Mouse (Mus musculus) mouse trophoblast stem cell (cell line): Measurements from ENCODE around the gene 5031439G07Rik.
"Not testable (repeated sequence)": the region's sequence is repeated elsewhere in the genome, so short reads cannot be mapped to it uniquely, and the experiment has no call there.

Experiments
- in situ Hi-C, 2 experiments: fragments of 300-500 bp; cut with MseI, MboI; formaldehyde crosslinking; loops; 2 replicates in 1 of 2; 3 replicates in 1 of 2; pipeline ENCODE4 v1.15.1; 2025

The 5031439G07Rik gene

GRCm38 (mm10) chr15:84987874-84988825 is at the start of gene 5031439G07Rik:
Gene 5031439G07Rik, minus strand, starts transcription at chr15:84988551.
- in situ Hi-C loops = no loop called here

GRCm38 (mm10) chr15:85037343-85037690 is 49.0 kb upstream of the 5031439G07Rik start:
- in situ Hi-C loops = no loop called here

DNA sequence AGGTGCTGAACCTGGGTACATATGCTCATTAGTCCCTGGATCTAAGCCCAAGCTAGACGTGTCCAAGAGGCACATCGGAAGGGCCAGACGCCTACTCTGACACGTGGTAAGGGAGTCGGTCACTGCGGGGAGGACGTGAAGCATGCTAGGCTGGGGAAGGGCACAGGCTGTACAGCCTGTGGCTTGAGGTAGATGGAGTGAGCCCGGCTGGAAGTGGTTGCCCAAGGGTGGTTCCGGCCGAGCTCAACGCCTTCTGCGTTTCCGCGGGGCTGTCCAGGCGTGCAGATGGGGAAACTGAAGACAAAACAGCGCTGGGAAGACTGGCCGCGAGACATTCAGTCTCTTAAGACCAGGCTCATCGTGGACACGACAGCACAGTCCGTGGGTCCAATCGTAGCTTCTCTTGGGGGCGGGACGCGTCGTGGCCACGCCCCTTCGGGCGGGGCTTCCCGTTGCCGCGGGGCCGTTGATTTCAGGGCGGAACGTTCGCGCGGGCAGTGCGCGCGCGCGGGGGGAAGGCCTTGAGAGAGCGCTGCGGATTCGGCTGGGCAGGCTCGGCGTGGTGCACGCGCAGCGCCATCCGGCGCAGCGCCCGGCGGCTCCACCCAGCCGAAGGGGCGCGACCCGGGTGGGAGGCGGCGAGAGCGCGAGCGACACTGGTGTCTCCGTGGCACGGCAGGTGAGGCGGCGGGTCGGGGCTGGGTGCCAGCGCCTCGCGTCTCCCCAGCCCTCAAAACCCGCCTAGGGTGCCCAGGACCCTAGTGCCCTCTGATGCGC is 48.4 kb upstream of the 5031439G07Rik start:
- in situ Hi-C loops = no loop called here

GRCm38 (mm10) chr15:85033916-85034315 is 45.6 kb upstream of the 5031439G07Rik start:
- in situ Hi-C loops = not testable (repeated sequence)

GRCm38 (mm10) chr15:85031866-85032265 is 43.5 kb upstream of the 5031439G07Rik start:
- in situ Hi-C loops = no loop called here

GRCm38 (mm10) chr15:85030643-85031042 is 42.3 kb upstream of the 5031439G07Rik start:
- in situ Hi-C loops = not testable (repeated sequence)

- in situ Hi-C loops = not testable (repeated sequence)
Observed at GRCm38 (mm10) chr15:85028648-85029047, 40.3 kb upstream of the 5031439G07Rik start, which contains the start of gene Fam118a. Gene Fam118a, plus strand, starts transcription at chr15:85028948.

DNA sequence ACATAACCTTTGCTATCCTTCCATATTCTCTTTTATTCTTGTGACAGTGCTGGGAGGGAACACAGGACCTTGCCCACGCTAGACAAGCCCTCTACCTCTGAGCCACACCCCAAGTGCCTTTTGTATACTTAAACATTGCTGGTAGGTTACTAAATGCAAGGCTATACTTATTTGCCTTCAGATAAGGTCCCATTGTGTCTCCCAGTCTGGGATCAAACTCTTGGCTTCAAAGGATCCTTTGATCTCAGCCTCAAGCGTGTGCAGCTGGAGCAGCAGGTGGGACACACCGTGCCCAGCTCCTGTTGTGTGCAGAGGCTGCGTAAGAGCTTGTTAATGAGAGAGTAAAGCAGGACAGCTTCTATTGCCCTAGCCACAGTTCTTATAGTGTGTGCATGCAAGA is 39.4 kb upstream of the 5031439G07Rik start:
- in situ Hi-C loops = no loop called here

- in situ Hi-C loops = no loop called here
Observed at GRCm38 (mm10) chr15:85026197-85026596, 37.8 kb upstream of the 5031439G07Rik start.

DNA sequence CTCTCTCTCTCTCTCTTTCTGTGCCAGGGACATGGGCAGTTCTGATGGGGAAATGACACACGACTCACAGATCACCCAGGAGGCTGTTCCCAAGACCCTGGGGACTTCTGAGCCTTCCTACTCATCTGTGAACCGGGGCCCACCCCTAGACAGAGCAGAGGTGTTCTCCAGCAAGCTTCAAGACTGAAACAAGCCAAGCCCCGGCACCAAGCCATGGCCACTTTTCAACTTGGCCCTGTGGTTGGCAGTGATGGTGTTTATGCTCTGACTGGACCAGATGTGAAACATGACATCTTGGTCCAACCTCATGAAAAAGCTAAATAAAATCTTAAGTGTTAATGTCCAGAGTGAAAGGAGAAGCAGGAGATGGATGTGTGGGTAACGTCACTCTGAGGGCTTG is 33.9 kb upstream of the 5031439G07Rik start:
- in situ Hi-C loops = no loop called here

GRCm38 (mm10) chr15:85016951-85017664 is 28.8 kb upstream of the 5031439G07Rik start, which contains the start of gene Upk3a:
Gene Upk3a, plus strand, starts transcription at chr15:85017141.
- in situ Hi-C loops = no loop called here

- in situ Hi-C loops = no loop called here
Observed at GRCm38 (mm10) chr15:85015771-85016170, 27.4 kb upstream of the 5031439G07Rik start.

DNA sequence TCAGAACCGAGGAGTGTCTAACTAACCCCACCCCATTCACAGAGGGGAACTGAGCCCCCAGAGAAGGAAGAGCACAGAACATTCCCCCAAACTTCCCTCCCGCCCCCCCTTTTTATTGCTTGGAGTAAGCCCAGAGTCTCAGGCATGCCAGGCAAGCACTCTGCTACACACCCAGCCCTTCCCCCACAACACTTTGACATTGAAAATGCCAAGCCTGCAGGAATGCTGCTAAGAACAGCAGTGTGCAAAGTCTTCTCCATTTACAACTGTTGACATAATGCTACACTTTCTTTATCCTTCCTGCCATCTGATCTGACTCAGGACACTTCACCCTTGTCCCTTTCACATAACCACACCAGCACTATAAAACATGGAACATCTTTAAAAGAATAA is 24.3 kb upstream of the 5031439G07Rik start:
- in situ Hi-C loops = no loop called here

DNA sequence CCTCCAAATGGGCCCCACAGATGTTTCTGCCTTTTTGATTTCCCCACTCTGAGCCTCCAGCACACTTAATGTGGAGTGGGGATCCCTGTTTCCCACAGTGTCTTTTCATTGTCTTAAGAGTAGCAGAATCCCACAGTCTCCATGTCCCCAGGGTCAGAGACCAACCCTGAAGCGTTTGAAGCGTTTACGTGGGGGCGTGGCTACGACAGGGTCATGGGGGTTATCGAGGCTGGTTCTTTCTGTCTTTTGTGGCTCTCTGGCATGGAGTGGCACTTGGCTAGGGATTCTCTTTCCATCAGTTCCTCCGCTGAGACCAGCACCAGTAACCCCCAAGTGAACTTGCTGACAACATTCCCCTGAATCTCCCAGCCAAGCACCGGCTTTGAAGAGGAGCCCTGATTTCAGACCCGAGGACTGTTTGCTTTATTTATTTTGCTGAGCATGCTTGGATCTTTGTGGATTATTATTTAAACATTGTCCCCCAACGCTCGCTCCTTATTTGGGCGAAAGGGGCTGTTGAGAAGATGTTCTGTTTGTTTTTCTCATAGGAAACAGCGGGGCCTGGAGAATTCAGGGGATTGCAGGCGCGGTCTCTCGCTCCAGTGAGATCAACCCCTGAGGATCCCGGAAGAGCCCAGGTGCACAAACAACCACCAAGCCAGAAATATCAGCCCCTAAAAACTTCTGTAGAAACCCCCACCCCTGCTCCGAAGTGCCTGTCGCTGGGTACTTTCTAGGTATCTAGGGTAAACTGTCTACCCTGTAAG is 23.7 kb upstream of the 5031439G07Rik start:
- in situ Hi-C loops = no loop called here

DNA sequence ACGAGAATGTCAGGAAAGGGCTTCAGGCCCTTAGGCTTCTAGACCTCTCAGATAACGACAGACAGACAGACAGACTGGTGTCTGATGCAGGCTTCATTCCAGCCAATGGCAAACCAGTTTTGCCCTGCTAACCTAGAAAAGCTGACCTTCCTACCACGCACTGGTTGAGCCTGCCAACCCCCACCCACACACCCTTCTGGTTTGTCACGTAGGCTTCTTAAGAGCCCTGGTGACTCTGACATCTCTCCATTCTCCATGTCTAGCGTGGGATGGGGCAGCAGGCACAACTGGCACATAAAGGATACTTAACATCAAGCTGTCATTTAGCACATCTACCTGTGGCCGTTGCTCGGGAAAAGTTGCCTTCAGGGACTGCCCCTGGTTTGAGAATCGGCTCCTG is 21.3 kb upstream of the 5031439G07Rik start:
- in situ Hi-C loops = no loop called here

DNA sequence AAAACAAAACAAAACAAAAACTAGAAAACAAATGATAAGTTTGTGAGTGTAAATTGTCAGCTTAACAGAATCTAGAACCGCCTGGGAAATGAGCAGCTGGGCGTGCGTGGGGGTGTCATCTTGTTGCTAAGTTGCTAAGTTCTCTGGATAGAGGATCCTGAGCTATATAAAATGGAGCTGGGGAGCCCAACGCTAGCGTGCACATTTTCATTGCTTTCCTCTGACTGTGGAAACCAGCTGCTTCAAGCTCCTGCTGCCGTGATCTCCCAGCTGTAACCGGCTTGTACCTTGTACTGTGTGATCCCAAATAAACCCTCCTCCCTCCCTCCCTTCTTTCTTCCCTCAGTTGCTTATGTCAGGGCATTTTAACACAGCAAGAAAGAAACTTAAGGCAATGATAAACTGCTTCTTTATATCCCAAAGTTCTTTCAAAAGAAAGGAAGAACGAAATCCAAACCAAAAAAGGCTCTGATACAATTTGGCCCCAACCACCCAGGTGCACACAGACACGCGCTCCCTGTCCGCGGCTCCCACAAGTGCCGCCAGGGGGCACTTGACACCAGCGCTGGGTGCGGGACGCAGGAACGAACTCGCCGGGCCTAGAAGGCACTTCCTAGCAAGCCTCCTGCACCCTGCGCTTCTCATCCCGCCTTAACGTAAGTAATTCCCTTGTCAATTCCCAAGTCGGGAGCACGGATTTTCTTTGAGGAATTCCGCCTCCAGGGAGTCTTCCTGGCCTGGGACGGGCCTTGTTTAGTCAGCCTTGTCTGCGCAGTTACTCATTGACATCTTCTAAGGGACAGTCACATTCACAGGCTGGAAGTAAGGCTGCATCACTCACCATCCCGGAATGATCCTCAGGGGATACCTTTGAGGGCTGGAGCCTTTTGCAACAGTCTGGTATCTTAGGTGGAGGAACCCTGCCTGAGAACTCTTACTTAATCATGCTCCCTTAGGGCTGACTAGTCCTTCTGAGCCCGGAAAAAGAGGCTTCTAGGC is 12.9 kb upstream of the 5031439G07Rik start:
- in situ Hi-C loops = loop anchor here in 1 of 2 experiments (5.0 kb wide), 1 partner anchor 71 kb away; no protein-coding TSS in a partner anchor

GRCm38 (mm10) chr15:84999911-85000310 is 11.6 kb upstream of the 5031439G07Rik start:
- in situ Hi-C loops = loop anchor here (5.0 kb wide), 1 partner anchor 72 kb away; no protein-coding TSS in a partner anchor

DNA sequence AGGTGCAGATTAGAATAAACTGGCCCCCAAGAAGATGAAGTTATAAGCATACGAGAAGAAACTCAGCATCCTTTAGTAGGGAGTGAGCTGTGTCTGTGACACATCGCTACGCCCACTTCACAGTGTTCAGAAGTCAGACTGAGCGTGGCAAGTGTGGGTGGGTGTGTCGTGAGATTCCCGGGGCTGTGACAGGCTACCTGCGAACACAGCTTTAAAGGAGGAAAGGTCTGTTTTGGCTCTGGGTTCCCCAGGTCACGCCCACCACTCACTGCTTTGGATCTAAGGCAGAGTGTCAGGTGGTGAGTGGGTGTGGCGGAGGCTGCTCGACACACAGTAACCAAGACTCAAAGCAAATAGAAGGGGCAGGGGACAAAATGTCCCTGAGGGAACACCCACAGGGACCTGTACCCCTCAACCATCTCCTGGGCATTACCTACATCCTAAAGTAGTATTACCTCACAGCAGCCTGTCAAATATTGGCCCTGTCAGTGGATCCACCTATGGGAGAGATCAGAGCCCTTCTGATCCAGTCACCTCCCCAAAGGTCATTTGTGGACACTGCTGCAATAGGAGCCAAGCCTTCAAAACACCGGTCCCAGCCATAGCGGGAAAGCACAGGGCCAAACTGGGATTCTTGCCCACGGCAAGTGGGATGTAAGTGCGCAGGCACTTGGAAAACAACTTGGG is 9.6 kb upstream of the 5031439G07Rik start:
- in situ Hi-C loops = loop anchor here in 1 of 2 experiments (5.0 kb wide), 1 partner anchor 74 kb away; no protein-coding TSS in a partner anchor

DNA sequence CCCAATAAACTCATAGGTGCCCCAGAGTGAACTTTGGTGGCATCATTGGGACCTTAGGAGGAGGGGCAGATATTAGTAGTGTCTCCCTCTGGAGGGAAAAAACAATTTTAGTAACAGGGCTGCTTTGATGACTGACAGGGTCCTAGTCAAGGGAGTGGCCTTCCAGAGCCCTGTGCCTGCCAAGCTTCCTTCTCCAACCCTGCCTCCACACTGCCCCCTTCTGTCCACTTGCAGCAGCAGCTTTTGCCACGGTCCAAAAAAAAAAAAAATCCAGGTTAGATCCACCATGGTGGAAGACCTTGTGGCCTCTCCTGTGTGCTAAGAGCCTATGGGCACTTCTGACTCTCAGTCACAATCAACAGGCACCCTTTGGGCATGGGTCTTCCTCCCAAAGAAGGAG is 7.6 kb upstream of the 5031439G07Rik start:
- in situ Hi-C loops = loop anchor here in 1 of 2 experiments (5.0 kb wide), 1 partner anchor 76 kb away; no protein-coding TSS in a partner anchor
